Mouse (Mus musculus) cortical plate, adult 2 months (tissue): ENCODE data around the gene U2surp.
"Not testable (repeated sequence)": the region's sequence is repeated elsewhere in the genome, so short reads cannot be mapped to it uniquely, and the experiment has no call there.

ENCODE experiments used
- CTCF ChIP-seq: fragments of 200-500 bp; IDR thresholded peaks from 2 replicates; pipeline ENCODE4 v1.5.1; 2011; ENCODE audit warnings: mild to moderate bottlenecking, control low read depth, low read length; ENCODE audit not compliant: insufficient read depth; ENCODE audit errors: extremely low read depth
- POLR2A ChIP-seq: fragments of 200-500 bp; IDR thresholded peaks from 2 replicates; pipeline ENCODE4 v1.6.1; 2011; ENCODE audit warnings: mild to moderate bottlenecking, low read length, control low read depth; ENCODE audit not compliant: insufficient read depth; ENCODE audit errors: extremely low read depth

GRCm38 (mm10) chr9:95469011-95469576, 42.7 kb downstream of the U2surp start:
- not testable (repeated sequence) for TF ChIP-seq CTCF, POLR2A
